Mouse (Mus musculus): ENCODE data around the gene Gpx5. TPM values are rescaled to one million over a fixed set of nuclear protein-coding genes. Genes with fewer than 3 reads are reported as not detected.
"Not testable (repeated sequence)": the region's sequence is repeated elsewhere in the genome, so short reads cannot be mapped to it uniquely, and the experiment has no call there.

Gpx5 gene
- polyA plus RNA-seq, 1 experiment from 2014 or later, result not detected

GRCm38 (mm10) chr13:21246276-21246675, 46.3 kb downstream of the Gpx5 start:
- H3K4me3 ChIP-seq (replicated peaks), result no peak overlapping the region
- H3K27me3 ChIP-seq (replicated peaks), result peaks cover 21% of the 10 kb centered on the region
- no peak for ATAC-seq (ENCODE audit: low FRiP score)
- H3K27ac ChIP-seq (replicated peaks), result no peak overlapping the region
- H3K9ac ChIP-seq (replicated peaks), result no peak overlapping the region
- H3K4me2 ChIP-seq, result no peak overlapping the region
- H3K36me3 ChIP-seq, result no peaks in the 10 kb centered on the region
- WGBS, result 47% methylated on average over 2 of the region's 2 CpGs
- H3K4me1 ChIP-seq, result no peaks in the 10 kb centered on the region
- no peaks in the 10 kb centered on the region for H3K9me3 ChIP-seq (replicated peaks)

- H3K9me3 ChIP-seq (replicated peaks); H3K4me3 ChIP-seq (replicated peaks); H3K4me1 ChIP-seq; H3K27ac ChIP-seq (replicated peaks); H3K36me3 ChIP-seq; H3K9ac ChIP-seq (replicated peaks); ATAC-seq (ENCODE audit: low FRiP score); H3K4me2 ChIP-seq: not testable (repeated sequence)
- 39% methylated on average over 1 of the region's 1 CpGs for WGBS
- H3K27me3 ChIP-seq (replicated peaks), result peaks cover 21% of the 10 kb centered on the region
Observed at GRCm38 (mm10) chr13:21244967-21245366, 47.6 kb downstream of the Gpx5 start.

GRCm38 (mm10) chr13:21244089-21244488, 48.4 kb downstream of the Gpx5 start:
- H3K27me3 ChIP-seq (replicated peaks), result peaks cover 21% of the 10 kb centered on the region

GRCm38 (mm10) chr13:21243196-21243595, 49.3 kb downstream of the Gpx5 start:
- Histone ChIP-seq H3K27me3 (replicated peaks) (peaks cover 21% of the 10 kb centered on the region), H3K4me3 (replicated peaks) (peak overlapping the region; percentile 19), H3K9me3 (replicated peaks) (no peaks in the 10 kb centered on the region), H3K4me1 (no peaks in the 10 kb centered on the region), H3K36me3 (no peaks in the 10 kb centered on the region), H3K27ac (replicated peaks) (no peak overlapping the region), H3K9ac (replicated peaks) (no peak overlapping the region), H3K4me2 (peak overlapping the region; percentile 35)
- no peak for ATAC-seq (ENCODE audit: low FRiP score)
- 22% methylated on average over 13 of the region's 13 CpGs for WGBS

More at GRCm38 (mm10) chr13:21244089-21244488, 48.4 kb downstream of the Gpx5 start:
- no peak overlapping the region for H3K27ac ChIP-seq (replicated peaks)
- 79% methylated on average over 5 of the region's 5 CpGs for WGBS
- H3K9me3 ChIP-seq (replicated peaks), result no peaks in the 10 kb centered on the region
- no peaks in the 10 kb centered on the region for H3K36me3 ChIP-seq
- H3K4me1 ChIP-seq, result no peaks in the 10 kb centered on the region
- H3K4me2 ChIP-seq, result no peak overlapping the region
- H3K9ac ChIP-seq (replicated peaks), result no peak overlapping the region
- no peak for ATAC-seq (ENCODE audit: low FRiP score)
- no peak overlapping the region for H3K4me3 ChIP-seq (replicated peaks)

GRCm38 (mm10) chr13:21242408-21243125, 50.0 kb downstream of the Gpx5 start:
- peak overlapping the region; percentile 35 for H3K4me2 ChIP-seq
- WGBS, result 9% methylated on average over 16 of the region's 16 CpGs

GRCm38 (mm10) chr13:21240788-21241187, 51.7 kb downstream of the Gpx5 start:
- ATAC-seq (ENCODE audit: low FRiP score), result no peak

More at GRCm38 (mm10) chr13:21242408-21243125, 50.0 kb downstream of the Gpx5 start:
- H3K27me3 ChIP-seq (replicated peaks), result peaks cover 21% of the 10 kb centered on the region
- H3K9ac ChIP-seq (replicated peaks), result no peak overlapping the region
- no peaks in the 10 kb centered on the region for H3K9me3 ChIP-seq (replicated peaks)
- no peaks in the 10 kb centered on the region for H3K36me3 ChIP-seq
- H3K4me1 ChIP-seq, result no peaks in the 10 kb centered on the region
- peak overlapping the region; percentile 19 for H3K4me3 ChIP-seq (replicated peaks)
- ATAC-seq (ENCODE audit: low FRiP score), result no peak
- H3K27ac ChIP-seq (replicated peaks), result no peak overlapping the region

GRCm38 (mm10) chr13:21237161-21237560, 55.4 kb downstream of the Gpx5 start:
- 83% methylated on average over 6 of the region's 6 CpGs for WGBS
- no peaks in the 10 kb centered on the region for H3K9me3 ChIP-seq (replicated peaks)
- H3K36me3 ChIP-seq, result no peaks in the 10 kb centered on the region
- no peak for ATAC-seq (ENCODE audit: low FRiP score)
- no peak overlapping the region for H3K9ac ChIP-seq (replicated peaks)
- H3K27ac ChIP-seq (replicated peaks), result no peak overlapping the region
- H3K4me2 ChIP-seq, result no peak overlapping the region
- H3K4me3 ChIP-seq (replicated peaks), result no peak overlapping the region
- peaks cover 1% of the 10 kb centered on the region; the same call in 1 of the 2 replicates for H3K27me3 ChIP-seq (replicated peaks)
- peaks cover 11% of the 10 kb centered on the region for H3K4me1 ChIP-seq

More at GRCm38 (mm10) chr13:21240788-21241187, 51.7 kb downstream of the Gpx5 start:
- H3K27me3 ChIP-seq (replicated peaks), result peaks cover 21% of the 10 kb centered on the region
- H3K4me2 ChIP-seq, result no peak overlapping the region
- WGBS, result 13% methylated on average over 7 of the region's 7 CpGs
- no peak overlapping the region for H3K27ac ChIP-seq (replicated peaks)
- no peak overlapping the region for H3K9ac ChIP-seq (replicated peaks)
- H3K4me3 ChIP-seq (replicated peaks), result no peak overlapping the region
- H3K4me1 ChIP-seq, result no peaks in the 10 kb centered on the region
- no peaks in the 10 kb centered on the region for H3K36me3 ChIP-seq
- no peaks in the 10 kb centered on the region for H3K9me3 ChIP-seq (replicated peaks)

- no peak overlapping the region for H3K27ac ChIP-seq (replicated peaks)
- no peaks in the 10 kb centered on the region; the same call in 1 of the 2 replicates for H3K27me3 ChIP-seq (replicated peaks)
- ATAC-seq (ENCODE audit: low FRiP score), result no peak
- 69% methylated on average over 2 of the region's 2 CpGs for WGBS
- peaks cover 11% of the 10 kb centered on the region for H3K4me1 ChIP-seq
- H3K9ac ChIP-seq (replicated peaks), result no peak overlapping the region
- no peak overlapping the region for H3K4me2 ChIP-seq
- H3K9me3 ChIP-seq (replicated peaks), result no peaks in the 10 kb centered on the region
- no peaks in the 10 kb centered on the region for H3K36me3 ChIP-seq
- no peak overlapping the region for H3K4me3 ChIP-seq (replicated peaks)
Observed at GRCm38 (mm10) chr13:21236714-21237113, 55.8 kb downstream of the Gpx5 start.

Other genes with a start within 250 kb of the Gpx5 start
- gene Olfr1370, start 217.8 kb downstream of the Gpx5 start, polyA plus RNA-seq (2015; fragmentation: Nextera tagmentation; extraction: Ambion mirVana), result not detected in 2 replicates
- 0.20 TPM in 1 of 2 replicates, not detected in the other for gene Olfr1369-ps1, start 181.2 kb downstream of the Gpx5 start, polyA plus RNA-seq (2015; fragmentation: Nextera tagmentation; extraction: Ambion mirVana)
- gene Olfr263, start 163.1 kb downstream of the Gpx5 start, polyA plus RNA-seq (2015; fragmentation: Nextera tagmentation; extraction: Ambion mirVana), result not detected in 2 replicates
- not detected in 2 replicates for gene Olfr1368, start 146.9 kb downstream of the Gpx5 start, polyA plus RNA-seq (2015; fragmentation: Nextera tagmentation; extraction: Ambion mirVana)
- gene Trim27, start 113.3 kb downstream of the Gpx5 start, polyA plus RNA-seq (2015; fragmentation: Nextera tagmentation; extraction: Ambion mirVana), result 76.1 and 94.7 TPM in 2 replicates
- gene Gpx6, start 19.4 kb upstream of the Gpx5 start, polyA plus RNA-seq (2015; fragmentation: Nextera tagmentation; extraction: Ambion mirVana), result 0.24 and 0.27 TPM in 2 replicates
- not detected in 2 replicates for gene Olfr1367, start 54.2 kb upstream of the Gpx5 start, polyA plus RNA-seq (2015; fragmentation: Nextera tagmentation; extraction: Ambion mirVana)
- 12.4 and 13.0 TPM in 2 replicates for gene Zscan12, start 70.1 kb upstream of the Gpx5 start, polyA plus RNA-seq (2015; fragmentation: Nextera tagmentation; extraction: Ambion mirVana)
- gene Zkscan3, start 110.0 kb upstream of the Gpx5 start, polyA plus RNA-seq (2015; fragmentation: Nextera tagmentation; extraction: Ambion mirVana), result 63.5 and 63.7 TPM in 2 replicates
- gene Pgbd1, start 148.3 kb upstream of the Gpx5 start, polyA plus RNA-seq (2015; fragmentation: Nextera tagmentation; extraction: Ambion mirVana), result 3.0 and 3.1 TPM in 2 replicates
- gene Zscan26, start 161.0 kb upstream of the Gpx5 start, polyA plus RNA-seq (2015; fragmentation: Nextera tagmentation; extraction: Ambion mirVana), result 25.7 TPM in 2 replicates
- 3.0 TPM in 2 replicates for gene Nkapl, start 175.8 kb upstream of the Gpx5 start, polyA plus RNA-seq (2015; fragmentation: Nextera tagmentation; extraction: Ambion mirVana)
- 8.7 and 10.0 TPM in 2 replicates for gene Zkscan4, start 186.2 kb upstream of the Gpx5 start, polyA plus RNA-seq (2015; fragmentation: Nextera tagmentation; extraction: Ambion mirVana)
- not detected in 2 replicates for gene Gm10065, start 186.7 kb upstream of the Gpx5 start, polyA plus RNA-seq (2015; fragmentation: Nextera tagmentation; extraction: Ambion mirVana)
- 0.24 and 0.41 TPM in 2 replicates for gene AK157302, start 202.5 kb upstream of the Gpx5 start, polyA plus RNA-seq (2015; fragmentation: Nextera tagmentation; extraction: Ambion mirVana)
- 8.5 and 9.7 TPM in 2 replicates for gene Gm11273, start 208.7 kb upstream of the Gpx5 start, polyA plus RNA-seq (2015; fragmentation: Nextera tagmentation; extraction: Ambion mirVana)
- 4.3 and 4.9 TPM in 2 replicates for gene Zkscan8, start 238.4 kb upstream of the Gpx5 start, polyA plus RNA-seq (2015; fragmentation: Nextera tagmentation; extraction: Ambion mirVana)